Mouse (Mus musculus): ENCODE measurements around the gene Ctdspl. TPM values are rescaled to one million over a fixed set of nuclear protein-coding genes. Genes with fewer than 3 reads are reported as not detected.

Ctdspl gene
- polyA plus RNA-seq, 1 experiment from 2014 or later: 8.1 TPM

GRCm38 (mm10) chr9:118913048-118913447, 13.2 kb upstream of the Ctdspl start:
- WGBS: 92% methylated on average over 9 of the region's 9 CpGs
- Histone ChIP-seq H3K4me1 (ENCODE audit: control insufficient read depth, insufficient read depth, low read depth, low read length) (peaks cover 1% of the 10 kb centered on the region; the same call in 1 of the 2 replicates), H3K9me3 (ENCODE audit: control insufficient read depth, low read length) (no peaks in the 10 kb centered on the region), H3K9ac (ENCODE audit: low read depth, low read length) (no peak overlapping the region), H3K4me3 (ENCODE audit: low read length) (no peak overlapping the region), H3K27ac (ENCODE audit: low read depth, low read length) (no peak overlapping the region), H3K4me2 (ENCODE audit: low read length) (no peak overlapping the region), H3K27me3 (replicated peaks; ENCODE audit: control insufficient read depth, insufficient read depth, low read length) (no peaks in the 10 kb centered on the region), H3K36me3 (ENCODE audit: control insufficient read depth, insufficient read depth, low read length) (no peaks in the 10 kb centered on the region)
- no peak for ATAC-seq

GRCm38 (mm10) chr9:118913613-118914012, 12.6 kb upstream of the Ctdspl start:
- no peak overlapping the region for H3K4me2 ChIP-seq (ENCODE audit: low read length)
- H3K36me3 ChIP-seq (ENCODE audit: control insufficient read depth, insufficient read depth, low read length): no peaks in the 10 kb centered on the region
- H3K4me1 ChIP-seq (ENCODE audit: control insufficient read depth, insufficient read depth, low read depth, low read length): no peaks in the 10 kb centered on the region
- no peak overlapping the region for H3K27ac ChIP-seq (ENCODE audit: low read depth, low read length)
- no peak overlapping the region for H3K9ac ChIP-seq (ENCODE audit: low read depth, low read length)
- H3K27me3 ChIP-seq (replicated peaks; ENCODE audit: control insufficient read depth, insufficient read depth, low read length): no peaks in the 10 kb centered on the region
- H3K4me3 ChIP-seq (ENCODE audit: low read length): no peak overlapping the region
- WGBS: 91% methylated on average over 3 of the region's 3 CpGs
- ATAC-seq: no peak
- no peaks in the 10 kb centered on the region for H3K9me3 ChIP-seq (ENCODE audit: control insufficient read depth, low read length)

GRCm38 (mm10) chr9:118914589-118914988, 11.7 kb upstream of the Ctdspl start:
- no peak overlapping the region for H3K4me3 ChIP-seq (ENCODE audit: low read length)
- H3K27me3 ChIP-seq (replicated peaks; ENCODE audit: control insufficient read depth, insufficient read depth, low read length): no peaks in the 10 kb centered on the region
- ATAC-seq: peak; percentile 25; the same call in 1 of the 2 replicates
- WGBS: 44% methylated on average over 8 of the region's 8 CpGs
- no peaks in the 10 kb centered on the region for H3K36me3 ChIP-seq (ENCODE audit: control insufficient read depth, insufficient read depth, low read length)
- no peak overlapping the region for H3K9ac ChIP-seq (ENCODE audit: low read depth, low read length)
- no peaks in the 10 kb centered on the region for H3K4me1 ChIP-seq (ENCODE audit: control insufficient read depth, insufficient read depth, low read depth, low read length)
- no peak overlapping the region for H3K4me2 ChIP-seq (ENCODE audit: low read length)
- no peak overlapping the region for H3K27ac ChIP-seq (ENCODE audit: low read depth, low read length)
- no peaks in the 10 kb centered on the region for H3K9me3 ChIP-seq (ENCODE audit: control insufficient read depth, low read length)

GRCm38 (mm10) chr9:118915290-118915689, 11.0 kb upstream of the Ctdspl start:
- Histone ChIP-seq H3K4me1 (ENCODE audit: control insufficient read depth, insufficient read depth, low read depth, low read length) (peaks cover 6% of the 10 kb centered on the region), H3K9me3 (ENCODE audit: control insufficient read depth, low read length) (no peaks in the 10 kb centered on the region), H3K4me2 (ENCODE audit: low read length) (no peak overlapping the region), H3K4me3 (ENCODE audit: low read length) (no peak overlapping the region), H3K9ac (ENCODE audit: low read depth, low read length) (no peak overlapping the region), H3K27me3 (replicated peaks; ENCODE audit: control insufficient read depth, insufficient read depth, low read length) (no peaks in the 10 kb centered on the region), H3K27ac (ENCODE audit: low read depth, low read length) (no peak overlapping the region), H3K36me3 (ENCODE audit: control insufficient read depth, insufficient read depth, low read length) (no peaks in the 10 kb centered on the region)
- WGBS: 53% methylated on average over 5 of the region's 5 CpGs
- ATAC-seq: no peak

- H3K9ac ChIP-seq (ENCODE audit: low read depth, low read length): no peak overlapping the region
- peak overlapping the region; percentile 27; the same call in 1 of the 2 replicates for H3K4me2 ChIP-seq (ENCODE audit: low read length)
- H3K4me3 ChIP-seq (ENCODE audit: low read length): no peak overlapping the region
- ATAC-seq: peak; percentile 75
- H3K27me3 ChIP-seq (replicated peaks; ENCODE audit: control insufficient read depth, insufficient read depth, low read length): no peaks in the 10 kb centered on the region
- H3K9me3 ChIP-seq (ENCODE audit: control insufficient read depth, low read length): no peaks in the 10 kb centered on the region
- H3K27ac ChIP-seq (ENCODE audit: low read depth, low read length): peak overlapping the region; percentile 45; the same call in 1 of the 2 replicates
- no peaks in the 10 kb centered on the region for H3K36me3 ChIP-seq (ENCODE audit: control insufficient read depth, insufficient read depth, low read length)
- H3K4me1 ChIP-seq (ENCODE audit: control insufficient read depth, insufficient read depth, low read depth, low read length): peaks cover 9% of the 10 kb centered on the region
- WGBS: 59% methylated on average over 16 of the region's 16 CpGs
Measured at GRCm38 (mm10) chr9:118919672-118920186, 6.5 kb upstream of the Ctdspl start.

- Histone ChIP-seq H3K27ac (ENCODE audit: low read depth, low read length) (no peak overlapping the region), H3K4me2 (ENCODE audit: low read length) (no peak overlapping the region), H3K27me3 (replicated peaks; ENCODE audit: control insufficient read depth, insufficient read depth, low read length) (no peaks in the 10 kb centered on the region), H3K4me3 (ENCODE audit: low read length) (no peak overlapping the region), H3K36me3 (ENCODE audit: control insufficient read depth, insufficient read depth, low read length) (no peaks in the 10 kb centered on the region), H3K4me1 (ENCODE audit: control insufficient read depth, insufficient read depth, low read depth, low read length) (peaks cover 14% of the 10 kb centered on the region), H3K9ac (ENCODE audit: low read depth, low read length) (no peak overlapping the region), H3K9me3 (ENCODE audit: control insufficient read depth, low read length) (no peaks in the 10 kb centered on the region)
- ATAC-seq: no peak
- WGBS: 49% methylated on average over 12 of the region's 12 CpGs
Measured at GRCm38 (mm10) chr9:118920798-118921515, 5.3 kb upstream of the Ctdspl start.

- Histone ChIP-seq H3K27me3 (replicated peaks; ENCODE audit: control insufficient read depth, insufficient read depth, low read length) (no peaks in the 10 kb centered on the region), H3K9me3 (ENCODE audit: control insufficient read depth, low read length) (no peaks in the 10 kb centered on the region)
Measured at GRCm38 (mm10) chr9:118921926-118922325, 4.3 kb upstream of the Ctdspl start.

GRCm38 (mm10) chr9:118924554-118925085, 1.6 kb upstream of the Ctdspl start:
- Histone ChIP-seq H3K9ac (ENCODE audit: low read depth, low read length) (peak overlapping the region; percentile 50; the same call in 1 of the 2 replicates), H3K4me1 (ENCODE audit: control insufficient read depth, insufficient read depth, low read depth, low read length) (peaks cover 29% of the 10 kb centered on the region), H3K27me3 (replicated peaks; ENCODE audit: control insufficient read depth, insufficient read depth, low read length) (no peaks in the 10 kb centered on the region), H3K36me3 (ENCODE audit: control insufficient read depth, insufficient read depth, low read length) (no peaks in the 10 kb centered on the region), H3K4me2 (ENCODE audit: low read length) (peak overlapping the region; percentile 97), H3K9me3 (ENCODE audit: control insufficient read depth, low read length) (no peaks in the 10 kb centered on the region), H3K27ac (ENCODE audit: low read depth, low read length) (no peak overlapping the region), H3K4me3 (ENCODE audit: low read length) (peak overlapping the region; percentile 88)
- ATAC-seq: no peak
- 10% methylated on average over 16 of the region's 16 CpGs for WGBS

More at GRCm38 (mm10) chr9:118921926-118922325, 4.3 kb upstream of the Ctdspl start:
- Histone ChIP-seq H3K27ac (ENCODE audit: low read depth, low read length) (no peak overlapping the region), H3K4me2 (ENCODE audit: low read length) (no peak overlapping the region), H3K4me1 (ENCODE audit: control insufficient read depth, insufficient read depth, low read depth, low read length) (peaks cover 14% of the 10 kb centered on the region), H3K4me3 (ENCODE audit: low read length) (no peak overlapping the region), H3K36me3 (ENCODE audit: control insufficient read depth, insufficient read depth, low read length) (no peaks in the 10 kb centered on the region), H3K9ac (ENCODE audit: low read depth, low read length) (no peak overlapping the region)
- ATAC-seq: no peak
- WGBS: 75% methylated on average over 3 of the region's 3 CpGs

- Histone ChIP-seq H3K36me3 (ENCODE audit: control insufficient read depth, insufficient read depth, low read length) (no peaks in the 10 kb centered on the region), H3K4me1 (ENCODE audit: control insufficient read depth, insufficient read depth, low read depth, low read length) (peaks cover 23% of the 10 kb centered on the region), H3K9ac (ENCODE audit: low read depth, low read length) (peak overlapping the region; percentile 92), H3K9me3 (ENCODE audit: control insufficient read depth, low read length) (no peaks in the 10 kb centered on the region), H3K27ac (ENCODE audit: low read depth, low read length) (peak overlapping the region; percentile 88), H3K4me3 (ENCODE audit: low read length) (peak overlapping the region; percentile 88), H3K27me3 (replicated peaks; ENCODE audit: control insufficient read depth, insufficient read depth, low read length) (no peaks in the 10 kb centered on the region), H3K4me2 (ENCODE audit: low read length) (peak overlapping the region; percentile 97)
- under 1% methylated on average over 49 of the region's 53 CpGs for WGBS
- ATAC-seq: peak; percentile 87
Measured at GRCm38 (mm10) chr9:118925286-118926110, 755 bp upstream of the Ctdspl start.
